Mouse (Mus musculus) adrenal gland, postnatal 25 days (tissue): ENCODE results near the gene Hamp. TPM values are rescaled to one million over a fixed set of nuclear protein-coding genes. Genes with fewer than 3 reads are reported as not detected.
A peak's percentile ranks its signal among the peaks of the same experiment; 100 is the strongest.
"Not testable (repeated sequence)": the region's sequence is repeated elsewhere in the genome, so short reads cannot be mapped to it uniquely, and the experiment has no call there.

Experiments used
- DNase-seq: peaks from one replicate; pipeline ENCODE4 v3.0.0; 2021; ENCODE audit warnings: mixed read lengths
- total RNA-seq: library from RNA; stranded (reverse); gene quantifications from 2 replicates; pipeline ENCODE4 v1.2.3, GENCODE M21; 2021

Hamp gene
- total RNA-seq, 1 experiment from 2014 or later, result 12.4 TPM

DNA sequence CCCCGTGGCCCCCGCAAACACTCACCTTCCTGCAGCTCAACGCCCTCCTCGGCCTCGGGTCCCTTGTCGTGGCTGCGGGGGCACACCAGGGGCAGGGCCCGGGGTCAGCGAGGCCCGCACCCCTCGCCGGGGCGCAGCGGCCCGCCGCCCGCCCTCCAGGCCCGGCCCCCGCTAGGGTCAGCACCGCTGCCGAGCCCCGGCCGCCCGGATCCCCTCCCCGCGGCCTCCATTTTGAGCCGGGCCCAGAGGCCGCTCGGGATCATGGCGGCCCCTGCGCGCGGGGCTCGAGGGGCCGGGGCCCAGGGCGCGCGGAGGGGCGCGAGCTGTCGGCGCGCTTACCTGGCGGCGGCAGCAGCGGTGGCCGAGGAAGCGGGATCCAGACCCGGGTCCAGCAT lies 12.5 kb upstream of the Hamp start:
- DNase-seq, result peak; percentile 42

DNA sequence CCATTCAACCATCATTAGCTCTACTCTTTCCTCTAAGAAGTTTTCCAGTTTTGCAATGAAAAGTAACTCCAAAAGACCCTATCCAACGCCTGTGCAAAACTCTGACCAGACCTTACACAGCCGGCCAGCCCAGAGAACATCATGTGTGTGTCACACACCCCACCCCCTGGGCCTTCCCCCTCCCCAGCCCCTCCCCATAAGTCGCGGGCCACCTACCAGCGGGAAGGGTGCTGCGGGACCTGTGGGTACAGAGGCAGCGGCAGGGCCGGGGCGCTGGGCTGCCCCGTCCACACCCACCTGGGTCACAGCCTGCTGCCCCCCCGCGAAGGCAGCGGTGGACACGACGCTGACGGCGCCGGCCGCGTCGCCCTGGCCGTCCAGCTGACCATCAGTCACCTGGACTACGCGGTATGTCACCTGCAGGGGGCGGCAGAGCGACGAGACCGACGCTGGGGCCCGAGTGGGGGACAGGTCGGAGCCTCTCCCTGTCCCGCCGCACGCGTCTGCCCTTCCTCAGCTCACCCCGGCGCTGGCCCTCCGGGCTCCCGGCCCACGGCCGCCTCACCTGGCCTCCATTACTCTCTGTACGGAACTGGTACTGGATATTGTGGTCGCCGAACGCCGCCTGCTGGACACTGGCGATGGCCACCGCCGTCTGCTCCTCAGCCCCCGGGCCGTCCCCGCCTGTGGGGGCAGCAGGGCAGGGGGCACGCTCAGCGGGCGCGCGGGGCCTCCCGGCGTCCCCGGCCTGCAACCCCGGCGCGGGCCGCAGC lies 11.9 kb upstream of the Hamp start:
- DNase-seq, result peak; percentile 90

DNA sequence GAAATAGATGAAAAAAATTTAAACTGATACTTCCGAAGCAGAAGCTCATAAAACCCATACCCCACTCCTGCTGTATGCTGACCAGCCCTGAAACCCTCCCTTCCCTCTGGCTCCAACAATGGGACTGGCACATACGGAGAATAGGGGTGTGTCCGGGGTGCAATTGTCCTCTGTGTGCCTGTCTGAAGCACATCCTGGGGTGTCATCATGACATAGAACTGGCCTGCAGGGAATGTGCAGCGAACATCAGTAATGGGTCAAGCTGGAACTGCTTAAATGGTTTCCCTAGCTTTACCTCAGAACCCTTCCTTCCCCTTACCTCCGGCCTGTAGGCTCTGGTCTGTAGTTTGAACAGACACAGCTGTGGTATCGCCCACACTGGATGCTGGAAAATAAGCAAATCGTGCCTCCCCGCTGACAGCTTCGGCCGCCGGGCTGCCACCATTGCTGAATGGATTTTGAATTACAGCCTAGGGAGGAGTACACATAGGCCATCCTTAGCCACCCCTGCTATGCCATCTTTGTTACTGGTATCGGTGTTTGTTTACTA lies 11.2 kb upstream of the Hamp start:
- no peak for DNase-seq

- peak; percentile 82 for DNase-seq
Observed at GRCm38 (mm10) chr7:30954036-30954435, 10.2 kb upstream of the Hamp start.

GRCm38 (mm10) chr7:30953459-30953858 lies 9.6 kb upstream of the Hamp start:
- DNase-seq, result no peak

GRCm38 (mm10) chr7:30952441-30953265 lies 8.8 kb upstream of the Hamp start:
- DNase-seq, result no peak

DNA sequence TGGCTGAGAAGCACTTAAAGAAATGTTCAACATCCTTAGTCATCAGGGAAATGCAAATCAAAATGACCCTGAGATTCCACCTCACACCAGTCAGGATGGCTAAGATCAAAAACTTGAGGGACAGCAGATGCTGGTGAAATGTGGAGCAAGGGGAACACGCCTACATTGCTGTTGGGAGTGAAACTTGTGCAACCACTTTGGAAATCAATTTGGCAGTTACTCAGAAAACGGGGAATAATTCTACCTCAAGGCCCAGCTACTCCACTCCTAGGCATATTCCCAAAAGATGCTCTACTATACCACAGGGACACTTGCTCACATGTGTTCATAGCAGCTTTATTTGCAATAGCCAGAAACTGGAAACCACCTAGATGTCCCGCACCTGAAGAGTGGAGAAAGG lies 6.1 kb upstream of the Hamp start:
- not testable (repeated sequence) for DNase-seq

GRCm38 (mm10) chr7:30945876-30946275 lies 2.0 kb upstream of the Hamp start:
- DNase-seq, result no peak

DNA sequence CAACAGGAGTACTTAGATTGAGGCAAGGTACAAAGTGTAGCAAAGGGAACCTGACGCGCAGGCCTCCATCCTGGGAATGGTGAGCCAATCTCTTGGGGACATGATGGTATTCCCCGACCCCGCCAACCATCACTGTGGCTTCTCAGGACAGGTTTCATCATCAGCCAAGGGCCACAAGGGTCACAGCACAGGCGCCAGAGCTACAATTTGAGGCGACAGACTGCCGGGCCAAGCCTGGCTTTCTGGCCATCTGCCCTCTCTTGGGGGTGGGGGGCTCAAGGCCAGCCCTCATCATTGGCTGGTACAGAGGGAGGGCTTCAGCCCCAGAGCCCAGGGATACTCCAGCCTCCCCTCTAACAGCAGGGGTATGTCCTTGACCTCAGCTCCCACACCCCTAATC lies 1.6 kb upstream of the Hamp start:
- DNase-seq, result not testable (repeated sequence)

- not testable (repeated sequence) for DNase-seq
Observed at GRCm38 (mm10) chr7:30944706-30945105, 874 bp upstream of the Hamp start.

- DNase-seq, result not testable (repeated sequence)
Observed at GRCm38 (mm10) chr7:30942365-30942764, 1.5 kb downstream of the Hamp start.

DNA sequence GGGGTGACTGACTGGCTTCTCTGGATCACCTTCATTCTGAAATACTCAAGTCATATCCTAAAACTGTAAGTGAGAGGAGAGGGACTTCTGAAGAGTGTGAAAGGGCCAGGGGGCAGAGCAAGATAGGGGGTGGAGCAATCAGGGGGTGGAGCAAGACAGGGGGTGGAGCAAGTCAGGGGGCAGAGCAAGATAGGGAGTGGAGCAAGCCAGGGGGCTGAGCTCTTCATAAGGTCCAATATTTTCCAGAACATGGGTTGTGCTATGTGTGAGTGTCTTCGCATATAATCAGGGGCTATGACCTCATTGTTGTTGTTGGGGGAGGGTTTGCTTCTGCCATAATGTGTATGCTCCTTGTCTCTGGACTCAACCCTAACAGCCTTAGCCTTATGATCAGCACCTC lies 3.8 kb downstream of the Hamp start:
- not testable (repeated sequence) for DNase-seq

- not testable (repeated sequence) for DNase-seq
Observed at GRCm38 (mm10) chr7:30935422-30936099, 8.3 kb downstream of the Hamp start.

- not testable (repeated sequence) for DNase-seq
Observed at GRCm38 (mm10) chr7:30924581-30924980, 19.3 kb downstream of the Hamp start, which contains the start of gene Hamp2. Hamp2 (minus strand) TSS chr7:30924681.

DNA sequence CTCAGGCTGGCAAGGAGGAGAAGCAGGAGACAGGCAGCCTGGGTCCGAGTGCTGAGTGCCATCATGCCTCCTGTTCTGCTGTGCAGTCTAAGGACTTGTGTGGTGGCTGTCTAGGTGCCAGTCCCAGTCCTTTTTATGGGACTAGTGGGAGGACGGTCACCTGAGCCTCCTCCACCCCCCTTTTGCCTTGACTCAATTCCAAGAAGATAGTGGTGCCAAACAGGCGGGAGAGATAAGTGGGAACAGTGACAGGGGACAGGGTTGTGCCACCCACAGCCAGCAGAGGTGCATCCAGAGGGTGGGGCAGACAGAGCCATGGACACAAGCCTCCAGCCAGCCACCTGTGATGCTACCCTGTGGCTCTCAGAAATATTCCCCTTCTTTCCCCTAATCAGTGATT lies 19.8 kb downstream of the Hamp start:
- DNase-seq, result no peak

- not testable (repeated sequence) for DNase-seq
Observed at GRCm38 (mm10) chr7:30922490-30922889, 21.3 kb downstream of the Hamp start.

DNA sequence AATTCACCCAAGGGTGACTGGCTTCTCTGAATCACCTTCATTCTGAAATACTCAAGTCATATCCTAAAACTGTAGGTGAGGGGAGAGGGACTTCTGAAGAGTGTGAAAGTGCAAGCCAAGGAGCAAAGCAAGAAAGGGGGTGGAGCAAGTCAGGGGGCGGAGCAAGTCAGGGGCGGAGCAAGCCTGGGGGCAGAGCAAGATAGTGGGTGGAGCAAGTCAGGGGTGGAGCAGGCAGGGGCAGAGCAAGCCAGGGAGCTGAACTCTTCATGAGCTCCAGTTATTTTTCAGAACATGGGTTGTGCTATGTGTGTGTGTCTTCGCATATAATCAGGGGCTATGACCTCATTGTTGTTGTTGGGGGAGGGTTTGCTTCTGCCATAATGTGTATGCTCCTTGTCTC lies 23.6 kb downstream of the Hamp start:
- no peak for DNase-seq

DNA sequence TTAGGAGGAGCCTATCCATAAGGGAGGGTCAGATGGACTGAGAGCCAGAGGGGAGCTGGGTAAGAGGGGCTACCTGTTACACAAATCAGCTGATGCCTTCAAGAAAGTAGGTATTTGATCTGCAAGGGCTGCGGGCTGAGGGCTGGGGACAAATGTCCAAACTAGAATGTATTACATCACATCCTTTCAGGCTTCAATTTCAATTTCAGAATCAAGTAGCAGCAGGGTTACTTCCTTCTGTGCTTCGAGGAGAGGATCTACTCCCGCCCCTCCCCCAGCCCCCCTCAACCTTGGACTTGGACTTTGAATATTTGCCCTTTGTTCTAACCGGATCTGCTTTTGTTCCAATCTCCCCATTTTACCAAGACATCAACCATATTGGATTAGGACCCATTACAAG lies 26.6 kb downstream of the Hamp start:
- DNase-seq, result no peak

DNA sequence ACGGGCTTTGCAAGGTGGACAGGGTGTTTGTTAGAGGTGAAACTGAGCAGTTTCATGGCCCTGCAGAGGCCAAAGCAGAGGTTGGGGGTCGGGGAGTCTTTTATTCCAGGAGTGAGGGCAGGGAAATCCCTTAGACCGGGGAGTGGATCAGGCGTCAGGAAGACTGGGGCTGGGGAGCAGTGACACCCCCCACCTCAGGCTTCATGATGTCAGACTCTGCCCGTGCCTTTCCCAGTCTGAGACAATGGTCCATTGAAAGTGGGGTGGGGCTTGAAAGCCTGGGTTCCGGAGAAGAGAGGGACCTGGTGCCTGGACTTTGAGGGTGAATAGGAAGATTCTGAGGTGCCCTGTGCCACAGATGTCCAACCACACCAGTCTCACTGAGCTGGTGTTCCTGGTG lies 27.1 kb downstream of the Hamp start:
- no peak for DNase-seq

GRCm38 (mm10) chr7:30914732-30915131 lies 29.1 kb downstream of the Hamp start, which contains the start of gene Mag:
Mag (minus strand) TSS chr7:30914873.
- no peak for DNase-seq

DNA sequence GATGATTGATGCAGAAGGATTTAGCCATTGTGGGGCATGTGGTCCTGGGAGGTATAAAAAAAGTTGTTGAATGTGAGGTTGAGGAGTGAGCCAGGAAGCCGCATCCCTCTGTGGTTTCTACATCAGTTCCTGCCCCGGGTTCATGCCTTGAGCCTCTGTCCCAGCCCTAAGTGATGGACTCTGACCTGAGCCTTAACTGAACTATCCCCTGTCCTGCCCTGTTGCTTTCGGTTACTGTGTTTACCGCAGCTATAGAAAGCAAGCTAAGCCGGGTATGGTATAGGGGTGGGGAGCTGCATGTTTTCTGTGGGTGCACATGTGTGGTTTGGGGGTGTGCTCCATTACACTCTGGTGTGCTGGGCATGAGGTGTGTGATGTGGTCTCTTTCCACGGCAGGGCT lies 34.1 kb downstream of the Hamp start:
- no peak for DNase-seq

- DNase-seq, result no peak
Observed at GRCm38 (mm10) chr7:30908992-30909431, 34.8 kb downstream of the Hamp start.
